Mouse (Mus musculus) monocyte, adult 2 months (primary cell): ENCODE data around the gene Pawr.

Experiments
- DNase-seq, 2 experiments: peaks; one replicate each; pipeline ENCODE4 v3.0.0; 2022; ENCODE audit warnings: low spot score in 2 of 2, low read depth in 1 of 2

Pawr gene

DNA sequence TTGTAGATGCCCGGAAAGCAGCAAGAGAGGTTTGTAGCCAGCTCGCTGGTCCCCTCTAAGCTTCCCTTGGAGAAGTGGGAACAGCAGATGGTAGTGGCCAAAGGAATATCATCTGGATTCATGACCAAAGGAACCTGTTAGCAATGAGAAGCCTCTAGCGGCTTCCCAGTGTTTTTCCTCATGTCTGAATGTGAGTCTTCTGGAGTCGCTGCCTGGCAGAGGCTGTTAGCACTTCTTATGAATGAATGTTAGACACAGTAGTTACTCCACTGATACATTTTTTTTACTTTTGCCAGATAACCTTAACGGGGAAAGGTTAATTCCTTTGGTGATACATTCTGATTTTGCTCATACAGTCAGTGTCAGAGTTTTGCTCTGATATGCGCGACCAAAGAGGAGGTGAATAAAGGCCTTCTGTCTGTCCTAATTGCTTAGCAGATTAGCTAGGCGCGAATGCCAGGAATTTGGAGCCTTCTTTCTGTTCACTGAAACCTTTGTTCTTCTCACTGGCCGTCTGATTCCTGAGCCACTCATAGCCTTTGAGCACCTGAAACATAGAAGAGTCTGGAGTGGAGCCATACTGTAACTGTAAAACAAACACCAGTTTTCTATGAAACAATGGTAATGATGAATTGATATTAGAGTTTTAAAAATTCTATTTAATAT lies 22.9 kb downstream of the Pawr start:
- DNase-seq, result no peak

DNA sequence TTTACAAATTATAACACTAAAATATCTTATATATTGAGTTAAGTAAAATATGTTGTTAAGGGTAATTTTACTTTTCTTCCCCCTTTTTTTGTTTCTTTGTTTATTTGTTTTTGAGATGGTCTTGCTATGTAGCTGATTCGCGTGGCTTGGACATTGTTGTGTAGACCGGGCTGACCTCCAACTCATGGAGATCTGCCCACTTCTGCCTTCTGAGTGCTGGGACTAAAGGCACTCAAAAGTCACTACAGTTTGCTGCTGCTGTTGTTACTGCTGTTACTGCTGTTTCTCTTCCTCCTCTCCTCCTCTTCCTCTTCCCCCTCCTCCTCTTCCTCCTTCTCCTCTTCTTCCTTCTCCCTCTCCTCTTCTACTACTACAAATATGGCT lies 23.5 kb downstream of the Pawr start:
- no peak for DNase-seq

DNA sequence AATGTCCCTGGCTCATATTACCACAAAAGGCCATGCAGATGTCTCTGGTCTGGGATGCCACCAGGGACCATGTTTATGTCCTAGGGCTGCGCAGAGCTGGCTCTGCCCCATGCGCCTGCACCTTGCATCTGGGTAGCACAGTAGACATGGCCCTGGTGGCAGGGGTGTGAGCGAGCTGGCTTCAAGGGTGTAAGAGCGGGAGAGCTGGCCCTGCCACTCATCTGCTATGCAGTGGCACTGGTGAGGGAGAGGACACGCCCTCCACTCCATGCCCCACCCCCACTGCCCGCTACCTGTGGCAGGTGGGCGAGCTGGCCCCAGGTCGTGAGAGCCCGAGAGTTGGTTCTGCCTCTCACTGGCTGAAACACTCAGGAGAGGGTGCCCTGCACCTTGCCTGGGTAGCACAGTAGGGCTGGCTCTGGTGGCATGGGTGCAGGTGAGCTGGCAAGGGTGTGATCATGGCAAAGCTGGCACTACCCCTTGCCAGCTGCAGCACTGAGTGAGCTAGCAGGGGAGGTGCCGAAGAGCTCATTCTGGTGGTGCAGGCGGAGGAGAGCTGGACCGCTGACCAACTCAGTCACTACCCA lies 24.8 kb downstream of the Pawr start:
- no peak for DNase-seq

DNA sequence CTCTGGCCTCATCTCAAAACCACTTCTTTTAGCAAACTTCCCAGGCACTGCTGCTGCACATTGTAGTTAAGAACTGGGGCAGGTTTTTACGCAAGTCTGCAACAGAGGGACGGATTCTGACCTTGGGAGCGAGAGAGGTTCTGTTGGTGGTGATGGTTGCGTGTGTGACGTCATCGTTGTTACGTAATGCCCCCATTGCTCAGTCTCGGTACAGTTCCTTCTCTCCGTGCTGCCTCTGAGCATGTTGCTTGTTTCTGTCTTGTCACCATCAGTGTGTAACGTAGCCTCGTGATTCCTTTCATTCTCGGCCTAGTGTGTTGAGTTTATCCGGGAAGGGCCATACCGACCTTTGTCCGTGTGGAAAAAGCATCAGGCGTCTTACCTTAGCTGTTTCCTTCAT lies 28.1 kb downstream of the Pawr start:
- DNase-seq, result no peak

DNA sequence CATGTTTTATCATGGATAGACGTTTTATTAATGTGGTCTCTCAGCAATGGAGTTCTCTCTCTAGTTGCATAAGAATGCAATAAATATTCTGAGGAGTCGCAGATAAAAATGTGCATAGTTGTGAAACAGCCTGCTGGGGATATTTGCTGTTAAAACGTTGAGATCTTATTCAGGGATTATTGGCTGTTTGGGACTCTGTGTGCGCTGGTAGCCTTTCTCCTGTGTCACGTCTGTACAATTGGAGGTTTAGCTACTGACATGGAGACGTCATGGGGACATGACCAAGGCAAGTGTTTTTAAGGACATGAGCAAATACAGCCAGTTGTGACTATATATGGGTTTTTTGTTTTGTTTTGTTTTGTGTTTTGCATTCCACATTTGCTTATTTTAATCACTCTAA lies 28.9 kb downstream of the Pawr start:
- DNase-seq, result no peak

DNA sequence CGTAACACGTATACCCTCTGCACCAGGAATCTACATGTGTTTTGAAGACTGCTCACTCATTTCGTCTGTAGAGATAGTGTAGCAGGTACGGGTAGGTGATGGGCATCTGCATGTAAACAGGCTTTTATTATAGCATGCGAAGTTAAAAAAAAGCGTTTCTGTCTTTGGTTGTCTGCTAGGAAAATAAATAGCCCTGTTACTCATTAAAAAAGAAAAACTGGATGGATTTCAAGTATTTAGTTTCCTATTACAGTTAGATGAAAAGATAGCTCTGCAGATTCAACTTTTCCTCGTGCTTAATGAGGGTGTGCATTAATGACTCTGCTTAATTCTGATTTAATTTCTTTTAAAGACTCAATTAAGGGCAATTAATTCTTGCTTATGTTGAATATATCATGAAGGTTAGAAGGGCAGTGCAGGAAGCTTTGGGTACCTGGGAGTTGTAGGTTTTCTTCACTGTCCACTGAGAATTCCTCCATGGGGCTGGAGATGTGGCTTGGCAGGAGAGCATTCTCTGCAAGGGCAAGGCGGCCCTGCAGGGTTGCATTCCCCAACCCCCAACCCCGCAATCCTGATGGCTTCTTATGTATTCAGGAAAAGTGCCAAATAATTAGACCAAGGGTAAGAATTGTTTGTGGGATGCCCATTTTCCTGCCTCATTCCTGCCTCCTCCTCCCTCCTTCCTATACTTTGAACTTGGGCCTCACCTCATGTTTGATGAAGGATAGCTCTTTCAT lies 29.7 kb downstream of the Pawr start:
- DNase-seq, result no peak

DNA sequence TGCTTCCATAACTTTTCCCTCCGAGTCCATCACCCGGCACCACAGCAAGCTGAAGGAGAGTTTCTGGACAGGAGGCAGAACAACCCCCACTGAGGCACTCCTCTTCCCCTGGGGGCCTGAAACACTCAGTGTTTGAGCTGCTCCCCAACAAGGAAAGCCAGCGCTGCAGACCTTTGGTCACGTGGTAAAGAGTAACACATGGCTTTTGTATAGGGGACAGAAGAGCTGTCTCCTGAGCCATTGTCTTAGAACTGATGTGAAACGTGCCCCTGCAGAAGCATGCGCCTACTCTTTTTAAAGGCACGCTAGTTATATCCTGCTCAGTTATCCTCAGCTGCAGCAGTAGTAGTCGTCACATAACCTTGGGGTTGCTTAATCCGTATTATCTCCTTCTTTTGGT lies 32.0 kb downstream of the Pawr start:
- no peak for DNase-seq

DNA sequence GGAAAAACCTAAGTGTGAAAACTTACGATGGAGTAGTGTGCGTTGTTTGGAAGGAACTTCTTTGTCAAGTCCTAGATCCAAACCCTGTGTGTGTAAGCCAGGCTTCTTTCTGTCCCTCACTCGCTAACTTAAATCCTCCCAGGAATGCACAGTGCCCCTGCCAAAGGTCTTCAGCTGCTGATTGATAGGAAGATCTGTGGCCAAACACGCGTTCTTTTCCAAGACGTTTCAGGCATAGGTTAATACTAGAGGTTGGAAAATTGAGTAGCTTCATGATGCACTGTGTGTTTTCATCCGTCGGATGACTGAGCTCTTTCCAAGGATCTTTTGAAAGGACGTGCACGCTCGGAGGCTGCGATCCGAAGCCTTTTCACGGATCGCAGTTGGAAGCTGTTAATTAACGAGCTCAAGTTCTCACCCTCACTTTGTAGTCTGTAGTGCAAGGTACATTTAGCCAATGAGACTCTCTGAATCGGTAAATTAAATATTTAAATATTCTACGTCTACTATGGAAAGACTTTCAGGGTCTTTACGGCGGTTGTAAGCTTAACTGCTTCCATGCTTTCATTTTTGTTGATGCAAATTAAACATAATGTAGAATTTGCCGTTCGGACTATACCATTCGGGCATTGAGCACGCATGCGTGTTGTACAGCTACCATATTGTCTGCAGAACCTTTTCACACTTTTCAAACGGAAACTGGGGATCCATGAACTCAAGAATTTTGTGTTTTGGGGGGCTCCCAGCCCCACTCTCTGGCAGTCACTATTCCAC lies 33.2 kb downstream of the Pawr start:
- no peak for DNase-seq

DNA sequence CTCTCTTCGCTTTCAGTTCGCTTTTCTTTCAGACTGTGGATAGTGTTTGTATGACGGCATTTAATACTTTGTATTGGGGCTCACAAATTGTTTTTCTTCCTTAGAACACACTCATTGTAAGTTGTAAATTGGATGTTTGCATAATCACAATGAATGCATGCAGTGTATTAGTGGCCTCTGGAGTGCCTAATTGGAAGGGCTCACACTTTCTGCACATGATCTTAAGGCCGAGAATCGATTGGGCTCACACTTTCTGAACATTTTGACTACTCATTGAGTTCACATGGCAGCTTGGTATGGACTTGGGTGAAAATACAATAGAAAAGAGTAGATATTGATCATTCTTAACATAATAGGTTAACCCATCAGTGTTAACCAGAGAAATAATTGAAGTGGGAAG lies 34.3 kb downstream of the Pawr start:
- DNase-seq, result no peak

DNA sequence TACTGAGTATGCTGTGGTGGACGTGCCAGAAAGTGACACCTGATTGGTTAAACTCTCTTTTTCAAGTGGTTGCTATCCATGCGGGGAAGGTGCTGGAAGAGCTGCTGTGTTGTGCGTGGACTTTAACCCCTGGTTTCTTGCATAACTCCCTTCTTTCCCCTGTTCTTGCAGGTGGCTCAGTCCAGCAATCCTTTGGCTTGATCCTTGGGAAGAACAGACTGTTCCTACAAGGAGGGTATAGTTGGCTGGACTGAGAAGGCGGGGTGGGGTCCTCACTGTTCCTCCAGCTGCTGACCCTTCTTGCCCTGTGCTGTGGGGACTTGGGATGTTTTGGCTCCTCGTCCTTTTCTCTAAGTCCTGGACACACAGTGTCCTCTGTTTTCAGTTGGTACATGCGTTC lies 36.4 kb downstream of the Pawr start:
- no peak for DNase-seq

DNA sequence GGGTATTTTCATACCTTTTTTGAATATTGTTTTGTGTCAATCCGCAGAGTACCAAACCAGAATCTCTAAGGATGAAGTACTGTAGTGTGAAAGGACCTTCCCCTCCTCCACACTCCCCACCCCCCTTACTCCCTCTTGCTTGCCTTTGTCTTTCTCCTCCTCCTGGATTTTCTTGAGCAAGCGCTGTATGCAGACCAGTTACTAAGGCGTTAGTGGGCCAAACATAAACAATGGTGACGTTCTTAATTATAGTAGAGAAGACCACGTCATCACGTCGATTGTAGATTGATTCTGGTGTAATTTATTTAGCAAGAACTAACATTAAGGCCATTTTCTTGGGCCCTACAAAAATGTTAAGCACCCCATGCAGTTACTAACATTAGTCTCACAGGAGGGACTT lies 40.3 kb downstream of the Pawr start:
- DNase-seq, result no peak

DNA sequence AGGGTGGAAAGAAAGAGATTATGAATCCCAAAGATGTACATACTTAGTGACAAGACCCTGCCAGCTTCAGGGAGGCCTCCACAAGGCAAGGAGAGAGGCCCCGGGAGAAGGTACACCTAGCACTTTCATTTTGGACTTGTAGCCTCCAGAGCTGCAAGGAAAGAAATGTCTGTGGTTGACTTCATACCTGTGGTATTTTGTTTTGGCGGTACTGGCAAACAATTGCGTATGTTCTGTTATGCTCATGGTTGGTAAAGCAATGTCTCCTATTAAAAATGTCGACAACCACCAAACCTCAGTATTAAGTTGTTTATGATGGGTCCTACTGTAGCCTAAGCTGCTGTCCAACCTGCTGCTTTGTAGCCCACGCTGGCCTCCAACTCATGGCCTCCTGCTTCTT lies 40.9 kb downstream of the Pawr start:
- no peak for DNase-seq

DNA sequence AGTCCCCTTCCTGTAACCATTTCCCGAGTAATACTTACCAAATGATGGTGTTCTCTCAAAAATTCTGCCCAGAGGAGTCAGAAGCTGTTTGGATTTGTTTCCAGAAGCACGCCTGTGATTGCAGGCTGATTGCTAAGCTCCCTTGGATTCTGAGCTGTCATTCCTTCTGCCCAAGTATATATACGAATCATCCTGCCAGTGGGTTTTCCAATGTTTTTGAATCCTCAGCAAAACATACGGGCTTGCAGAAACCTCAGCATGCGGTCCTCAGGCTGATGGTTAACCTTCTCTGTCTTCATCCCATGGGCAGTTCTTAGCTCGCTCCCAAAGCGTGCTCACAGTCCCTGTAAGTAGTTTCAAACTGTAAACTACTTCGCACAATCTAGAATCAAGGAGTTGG lies 43.9 kb downstream of the Pawr start:
- DNase-seq, result no peak

DNA sequence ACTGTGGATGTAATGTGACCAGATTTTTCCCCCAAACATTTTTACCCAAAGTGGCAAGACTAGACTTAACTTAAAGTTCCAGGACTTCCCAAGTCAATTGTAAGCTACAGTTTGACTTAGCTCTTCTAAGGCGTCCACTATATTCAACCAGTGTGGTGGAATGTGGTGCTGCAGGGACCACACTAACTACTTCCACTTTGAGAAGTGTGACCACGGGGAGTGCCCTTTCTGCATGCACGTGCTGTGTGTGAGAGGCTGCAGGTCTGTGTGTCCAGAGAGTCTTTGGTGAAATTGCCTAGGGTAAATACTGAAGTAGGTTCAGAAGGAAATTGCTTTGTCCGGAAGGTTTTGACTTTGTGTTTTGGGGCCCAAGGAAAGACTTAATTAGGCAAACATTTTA lies 44.4 kb downstream of the Pawr start:
- no peak for DNase-seq

DNA sequence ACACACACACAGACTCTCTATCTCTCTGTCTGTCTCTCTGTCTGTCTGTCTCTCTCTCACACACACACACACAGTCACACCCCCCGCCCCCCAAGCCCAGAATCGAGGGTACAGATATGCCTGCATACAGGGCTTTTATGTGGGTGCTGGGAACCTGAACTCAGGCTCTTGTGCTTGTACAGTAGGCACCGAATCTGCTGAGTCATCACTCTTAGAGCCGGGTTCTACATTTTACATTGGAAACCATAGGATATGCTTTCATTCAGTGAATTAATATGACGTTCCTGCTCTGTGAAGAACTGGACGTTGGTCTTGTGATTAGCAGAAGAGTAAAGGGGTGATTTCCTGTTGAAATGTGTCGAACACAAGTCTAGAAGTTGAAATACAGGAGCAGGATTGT lies 45.4 kb downstream of the Pawr start:
- DNase-seq, result no peak

DNA sequence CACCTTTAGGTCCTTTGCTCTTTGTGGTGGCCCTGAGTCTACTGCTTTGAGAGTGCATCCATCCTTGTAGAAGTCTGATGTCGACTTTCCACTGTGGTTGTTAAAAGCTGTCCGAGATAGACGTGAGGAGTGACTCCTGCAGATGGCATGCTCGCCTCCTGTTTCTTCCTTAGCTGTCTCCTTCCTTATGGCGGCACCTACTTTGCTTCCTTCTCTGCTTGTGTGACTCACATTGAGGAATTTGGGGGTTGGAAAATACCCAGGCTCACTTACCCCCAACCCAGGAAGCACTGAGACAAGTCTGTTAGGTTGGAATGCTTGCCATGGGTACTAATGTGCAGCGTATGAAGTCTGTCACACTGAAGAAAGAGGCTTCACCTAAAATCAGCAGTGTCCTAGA lies 46.1 kb downstream of the Pawr start:
- DNase-seq, result no peak

DNA sequence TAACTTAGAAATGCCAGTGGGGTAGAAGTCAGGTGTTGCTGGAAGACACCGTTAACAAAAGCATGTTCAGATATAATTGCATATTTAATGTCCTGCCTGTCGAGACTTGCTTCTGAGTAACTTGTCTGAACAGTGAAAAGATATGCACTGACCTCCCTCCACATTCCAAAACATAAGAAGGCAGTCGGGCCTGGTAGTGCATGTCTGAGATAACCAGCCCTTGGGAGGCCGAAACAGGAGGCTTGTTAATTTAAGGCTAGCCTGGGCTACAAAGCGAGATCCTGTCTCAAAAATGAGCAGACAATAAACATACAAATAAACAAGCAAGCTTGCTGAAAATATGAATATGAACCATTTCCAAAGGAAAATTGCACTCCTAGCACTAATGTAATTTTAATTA lies 46.6 kb downstream of the Pawr start:
- no peak for DNase-seq

DNA sequence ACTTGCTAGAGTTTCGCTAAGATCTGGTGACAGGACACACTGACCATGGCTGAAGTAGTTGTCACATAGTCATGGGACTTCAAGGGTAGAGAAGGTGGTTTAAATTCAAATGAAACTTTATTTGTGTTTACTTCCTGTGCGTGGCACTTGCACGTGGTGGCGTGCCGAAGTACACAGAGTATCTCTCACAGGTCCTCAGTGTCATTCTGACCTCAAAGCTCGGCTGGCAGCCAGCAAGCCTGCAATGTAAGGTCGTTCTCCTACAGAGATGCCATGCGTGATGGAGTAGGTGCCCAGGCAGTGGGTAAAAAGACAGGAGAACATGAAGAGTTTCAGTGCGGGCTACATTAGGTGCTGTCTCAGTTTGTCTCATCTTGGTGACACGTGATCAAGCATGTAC lies 48.8 kb downstream of the Pawr start:
- no peak for DNase-seq

DNA sequence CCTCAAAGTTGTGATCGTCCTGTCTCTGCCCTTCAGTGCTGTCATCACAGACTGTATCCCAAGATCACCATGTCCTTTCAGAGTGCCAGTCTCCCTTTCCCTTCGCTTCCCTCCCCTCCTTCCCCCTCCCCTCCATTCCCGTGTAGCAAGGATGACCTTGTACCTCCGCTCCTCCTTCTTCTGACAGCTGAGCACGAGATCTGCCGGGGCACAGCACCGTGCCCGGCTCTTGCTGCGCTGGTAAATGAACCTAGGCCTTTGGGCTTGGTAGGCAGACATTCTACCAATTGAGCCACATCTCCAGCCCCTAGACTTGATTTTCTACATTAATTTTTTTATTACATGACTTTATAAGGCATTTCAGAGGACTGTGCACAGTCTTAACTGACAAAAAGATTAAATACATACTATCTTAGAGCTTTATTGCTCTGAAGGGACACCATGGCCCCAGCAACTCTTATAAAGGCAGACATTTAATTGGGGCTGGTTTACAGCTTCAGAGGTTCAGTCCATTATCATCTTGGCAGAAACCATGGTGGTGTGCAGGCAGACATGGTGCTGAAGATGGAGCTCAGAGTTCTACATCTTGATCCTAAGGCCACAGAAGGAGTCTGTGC lies 52.3 kb downstream of the Pawr start:
- no peak for DNase-seq

DNA sequence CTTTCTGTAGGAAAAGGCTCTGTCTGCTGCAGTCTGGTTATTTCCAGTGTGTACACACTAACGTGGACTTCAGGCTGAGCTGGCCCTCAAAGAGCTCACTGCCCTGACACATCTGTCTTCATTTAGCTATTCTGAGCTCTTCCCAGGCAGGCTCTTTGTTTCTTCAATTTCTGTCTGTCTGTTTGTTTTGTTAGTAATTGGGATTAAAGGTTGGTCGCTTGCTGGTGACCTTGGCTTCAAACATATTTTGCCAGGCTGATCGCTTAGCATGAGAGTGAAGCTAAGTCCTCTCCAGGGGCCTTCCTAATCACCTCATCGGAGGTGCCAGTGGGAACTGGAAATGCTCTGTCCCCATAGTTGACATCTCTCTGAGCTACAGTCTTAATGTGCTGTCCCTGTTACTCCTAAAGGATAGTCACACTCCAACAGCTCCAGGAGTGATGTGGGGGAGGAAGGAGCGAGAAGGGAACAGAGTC lies 53.6 kb downstream of the Pawr start:
- no peak for DNase-seq

DNA sequence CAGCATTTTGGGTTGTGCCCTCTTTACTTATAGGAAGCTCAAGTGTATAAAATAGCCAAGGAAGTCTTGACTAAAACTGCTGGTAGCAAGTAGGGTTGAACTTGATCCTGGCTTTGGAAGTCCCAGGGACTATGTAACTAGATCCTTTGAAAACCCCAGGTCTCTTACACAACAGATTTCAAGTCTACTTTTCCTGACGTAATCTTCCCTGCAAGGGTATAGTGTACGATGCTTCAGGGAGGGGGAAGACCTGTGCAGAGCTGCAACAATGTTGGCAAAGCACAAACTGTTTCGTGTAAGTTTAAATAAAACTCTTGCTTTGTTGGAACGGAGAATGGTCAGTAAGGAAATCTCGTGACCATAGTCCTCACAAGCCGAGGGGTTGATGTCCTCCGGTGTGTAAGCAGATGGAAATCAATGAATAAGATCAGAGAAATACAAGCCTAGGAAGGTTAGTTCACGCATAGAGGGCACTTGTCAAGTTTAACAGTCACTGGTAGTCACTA lies 56.5 kb downstream of the Pawr start:
- no peak for DNase-seq
